Mouse (Mus musculus) monocyte, adult 5-6 weeks (primary cell): ENCODE measurements around the gene Tut1. TPM values are rescaled to one million over a fixed set of nuclear protein-coding genes. Genes with fewer than 3 reads are reported as not detected.

Experiments
- ATAC-seq: fragments of 153-309, 156-312 bp; replicated peaks from 2 replicates; pipeline ENCODE4 v1.8.0; 2017; ENCODE audit warnings: mild to moderate bottlenecking; ENCODE audit not compliant: low TSS enrichment, insufficient number of reproducible peaks, severe bottlenecking, poor library complexity, low FRiP score
- total RNA-seq: library from RNA; stranded (forward); fragments of 200-1000, 200-491, 200-594 nt; gene quantifications from 3 replicates; pipeline ENCODE4 v1.2.3, GENCODE M21; 2017

The Tut1 gene
- total RNA-seq, 1 experiment from 2014 or later = 16.9 TPM

GRCm38 (mm10) chr19:8976535-8976934, 22.9 kb downstream of the Tut1 start:
- peak; percentile 61 for ATAC-seq

DNA sequence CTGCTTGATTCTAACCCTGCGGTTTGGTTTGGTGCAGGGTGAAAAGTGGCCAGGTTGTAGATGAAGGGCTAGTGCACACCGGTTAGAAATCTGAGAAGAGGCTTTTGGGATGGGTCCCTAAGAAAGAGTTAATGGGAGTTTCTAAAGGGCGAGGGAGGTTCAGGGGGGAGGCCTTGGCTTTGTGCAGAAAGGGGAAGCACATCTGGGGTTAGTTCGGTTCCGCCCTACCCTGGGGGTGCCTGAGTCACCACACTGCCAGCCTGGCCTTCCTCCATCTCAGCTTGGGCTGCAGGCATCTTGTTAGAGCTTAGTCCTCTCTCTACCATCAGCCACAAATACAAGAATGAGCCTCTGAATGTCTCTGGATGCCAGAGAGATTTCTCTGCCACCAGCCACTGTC, 27.1 kb downstream of the Tut1 start:
- peak; percentile 62 for ATAC-seq

DNA sequence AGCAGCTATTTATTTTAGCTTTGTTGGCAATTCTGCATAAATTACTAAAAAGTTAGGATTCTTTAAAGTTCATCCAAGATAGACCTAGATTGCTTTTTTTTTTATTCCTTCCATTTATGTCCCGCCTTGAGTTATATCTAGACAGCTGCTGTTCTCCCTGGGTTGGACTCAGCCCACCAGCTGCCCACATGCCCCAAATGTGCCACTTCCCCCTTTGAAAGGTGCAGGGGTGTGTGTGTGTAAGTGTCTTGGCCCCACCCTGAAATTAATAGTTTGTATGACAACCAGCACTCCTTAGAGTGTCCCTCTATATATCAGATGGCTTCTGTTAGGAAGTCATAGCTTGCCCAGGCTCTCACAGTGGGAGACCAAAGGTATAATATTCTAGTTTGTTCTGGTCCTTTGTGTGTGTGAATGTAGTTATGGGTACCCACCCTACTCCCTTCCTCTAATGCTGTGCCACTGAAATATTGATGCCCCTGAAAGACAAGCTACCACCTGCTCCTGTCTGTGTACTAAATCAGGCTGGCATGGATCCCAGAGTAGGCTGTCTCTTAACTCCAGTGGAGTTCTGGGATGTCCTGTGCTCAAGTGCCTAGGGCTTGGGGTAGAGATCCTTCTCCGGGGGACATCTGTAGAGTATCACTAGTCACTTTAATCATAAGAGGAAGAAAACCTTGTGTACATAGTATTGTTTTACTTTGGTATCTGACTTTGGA, 28.0 kb downstream of the Tut1 start:
- ATAC-seq = 0 out of 2 replicates have a peak, but pooled peaks have one; percentile 4

DNA sequence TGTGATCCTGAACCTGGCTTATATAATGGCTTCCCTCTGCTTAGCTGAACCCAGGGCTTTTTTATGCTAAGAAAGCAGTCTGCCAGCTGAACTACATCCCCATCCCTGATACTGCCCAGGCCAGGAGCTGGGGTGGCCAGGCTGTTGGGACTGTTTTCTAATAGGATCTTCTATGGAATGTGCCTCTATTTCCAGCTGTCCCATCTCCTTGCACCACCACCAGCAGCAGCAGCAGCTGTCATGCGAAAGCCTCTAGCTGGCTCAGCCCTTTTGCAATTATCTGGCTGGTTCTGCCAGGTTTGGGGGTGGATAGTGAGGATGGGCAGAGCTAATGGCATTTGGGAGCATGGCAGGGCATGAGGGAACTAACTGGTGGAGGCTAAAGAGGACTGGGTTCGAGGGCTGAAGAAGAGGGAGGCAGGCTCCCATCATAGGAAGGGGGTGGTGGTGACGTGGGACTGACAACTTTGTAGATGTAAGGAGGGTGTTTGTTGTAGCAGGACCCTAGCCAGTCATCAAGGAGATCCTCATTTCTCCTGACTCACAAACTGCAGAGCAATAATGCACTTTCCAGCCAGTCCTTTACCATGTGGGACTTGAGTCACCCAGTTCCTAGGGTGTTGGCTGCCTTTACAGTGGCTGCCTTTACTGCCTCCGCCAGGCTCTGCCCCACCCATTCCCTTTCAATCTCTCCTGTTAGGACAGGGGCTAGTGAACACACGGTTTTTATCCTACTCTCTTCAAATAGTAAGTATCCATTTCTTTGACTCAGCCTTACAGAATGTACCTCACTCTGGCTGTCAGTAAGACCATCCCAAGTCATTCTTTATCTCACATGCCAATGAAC, 28.9 kb downstream of the Tut1 start:
- ATAC-seq = peak; percentile 40

GRCm38 (mm10) chr19:8983150-8983650, 29.6 kb downstream of the Tut1 start:
- ATAC-seq = peak; percentile 61

DNA sequence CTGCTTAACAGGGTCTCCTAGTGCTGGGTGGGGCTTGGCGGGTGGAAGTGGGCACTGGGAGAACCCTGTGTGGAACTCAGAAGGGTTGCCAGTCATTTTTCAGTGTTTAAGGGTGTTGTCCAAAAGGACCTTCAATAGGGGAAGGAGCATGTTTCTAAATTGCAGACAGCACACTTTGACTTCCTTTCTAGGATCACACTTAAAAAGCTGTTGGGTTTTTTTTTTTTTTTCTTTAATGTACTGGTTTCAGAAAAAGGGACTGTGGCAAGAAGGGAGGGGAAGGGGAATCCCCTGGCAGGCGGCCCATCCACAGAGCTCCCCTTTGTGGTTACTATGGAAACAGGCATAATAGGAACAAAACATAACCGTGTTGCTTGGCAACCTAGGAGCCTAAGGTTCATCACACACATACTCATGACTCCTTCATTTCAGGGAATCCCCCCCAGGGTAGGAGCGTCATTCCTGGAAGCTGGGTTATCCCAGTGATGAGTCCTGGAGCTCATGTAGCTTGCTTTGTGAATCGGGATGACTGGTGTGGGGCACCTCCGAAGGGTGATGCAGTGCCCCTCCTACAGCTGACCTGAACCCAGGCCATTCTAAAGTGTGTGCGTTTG, 30.7 kb downstream of the Tut1 start:
- peak; percentile 57 for ATAC-seq

GRCm38 (mm10) chr19:8985891-8986290, 32.2 kb downstream of the Tut1 start:
- ATAC-seq = no peak

DNA sequence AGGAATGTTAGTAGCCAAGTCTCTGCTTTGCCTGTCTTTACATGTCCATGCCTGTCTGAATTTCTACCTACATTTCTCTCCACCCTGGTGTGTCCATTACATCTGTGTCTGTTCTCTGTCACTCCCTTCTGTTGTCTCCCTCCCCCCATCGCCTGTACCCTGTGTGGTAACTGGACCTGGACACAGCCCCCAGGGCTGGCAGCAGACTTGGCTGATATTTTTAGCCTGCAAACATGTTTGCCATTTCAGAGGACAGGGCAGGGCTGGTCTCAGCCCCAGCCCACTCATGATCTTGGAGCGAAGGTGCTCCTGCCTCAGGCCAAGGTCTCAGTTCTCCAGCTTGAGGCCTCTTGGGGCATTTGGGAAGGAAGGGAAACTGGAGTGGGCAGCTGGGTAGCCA, 34.2 kb downstream of the Tut1 start:
- ATAC-seq = no peak

- no peak for ATAC-seq
Observed at GRCm38 (mm10) chr19:8988346-8989065, 34.9 kb downstream of the Tut1 start.

DNA sequence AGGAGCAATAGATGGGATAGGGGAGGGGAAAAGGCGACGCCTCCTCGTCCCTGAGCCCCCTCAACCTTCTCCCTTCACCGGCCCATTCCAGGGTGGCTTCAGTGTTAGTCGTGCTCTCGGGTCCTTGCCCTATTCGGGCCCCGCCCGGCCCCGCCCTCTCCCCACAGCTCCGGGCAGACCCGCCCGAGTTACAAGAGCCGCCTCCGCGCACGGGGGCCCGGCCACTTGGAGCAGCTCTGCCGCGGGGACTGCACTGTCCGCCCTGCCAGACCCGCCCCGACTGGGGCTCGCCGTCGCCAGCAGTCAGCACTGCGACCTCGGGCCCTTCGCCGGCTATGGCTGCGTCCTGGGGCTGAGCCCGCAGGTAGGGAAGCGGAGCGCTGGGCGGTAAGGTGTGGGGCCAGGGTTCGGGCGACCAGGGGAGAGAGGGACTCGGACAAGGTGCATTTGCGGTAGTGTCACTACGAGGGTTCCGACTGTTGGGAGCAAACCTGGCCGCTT, 35.5 kb downstream of the Tut1 start, which contains the start of gene Ahnak:
Ahnak (plus strand) TSS at position 219 of the 501 bp plus-strand sequence.
- ATAC-seq = no peak

- no peak; the same call in 1 of the 2 replicates for ATAC-seq
Observed at GRCm38 (mm10) chr19:8989567-8990431, 36.2 kb downstream of the Tut1 start.

DNA sequence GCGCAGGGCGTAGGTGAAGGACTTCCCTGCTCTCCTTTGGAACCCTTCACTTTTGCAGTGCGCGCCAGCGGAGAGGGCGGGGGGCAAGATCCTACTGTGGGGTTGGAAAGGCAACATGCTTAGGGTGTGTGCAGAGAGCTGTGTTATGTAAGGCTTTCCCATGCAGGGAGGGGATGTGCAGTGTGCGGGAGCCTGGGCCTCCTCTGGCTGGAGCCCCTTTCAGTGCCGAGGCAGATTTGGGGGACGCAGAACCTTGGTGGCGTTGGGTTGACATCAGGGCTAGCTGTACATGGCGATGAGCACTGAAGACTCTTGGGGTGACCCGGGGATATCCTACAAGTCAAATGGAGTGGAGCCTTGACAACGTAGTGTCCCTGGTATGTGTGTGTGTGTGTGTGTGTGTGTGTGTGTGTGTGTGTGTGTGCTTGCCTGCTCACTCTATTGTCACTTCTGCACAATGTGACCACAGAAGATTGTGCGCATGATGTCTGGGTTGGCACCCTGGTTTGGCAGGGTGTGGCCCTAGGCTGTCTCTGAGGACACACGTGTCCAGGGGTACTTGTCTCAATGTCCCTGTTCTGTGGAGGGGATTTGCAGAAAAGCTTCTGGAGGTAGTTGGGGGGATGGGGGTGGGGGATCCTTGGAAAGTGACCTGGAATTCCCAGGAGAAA, 36.9 kb downstream of the Tut1 start:
- peak; percentile 19; the same call in 1 of the 2 replicates for ATAC-seq

DNA sequence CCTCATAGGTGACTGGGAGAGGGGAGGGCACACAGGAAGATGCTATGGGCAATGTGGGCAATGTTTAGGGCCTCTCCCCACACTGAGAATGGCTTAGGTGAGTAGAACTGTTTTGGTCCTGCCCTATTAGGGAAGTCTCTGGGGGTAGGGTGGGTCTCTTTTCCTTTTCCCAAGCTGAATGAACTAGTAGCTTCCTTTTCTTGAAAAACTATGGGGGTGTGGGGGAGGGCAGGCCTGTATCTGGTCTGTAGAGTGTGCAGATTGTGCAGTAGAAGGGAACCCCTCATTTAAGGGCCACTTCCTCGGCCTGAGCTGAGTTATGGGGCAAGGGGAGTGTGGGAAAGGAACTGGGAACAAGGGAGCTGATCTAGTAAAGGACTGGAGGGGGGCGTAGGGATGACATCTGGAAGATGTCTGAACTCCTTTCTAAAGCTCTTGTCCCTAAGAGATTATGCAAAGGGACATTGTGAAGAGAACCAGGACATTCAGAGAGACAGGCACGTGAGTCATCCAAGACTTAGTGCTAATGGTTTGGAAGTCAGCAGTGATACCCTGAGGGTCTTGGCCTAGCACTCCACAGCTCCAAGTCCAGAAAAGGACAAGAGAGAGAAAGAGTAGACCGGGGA, 37.7 kb downstream of the Tut1 start:
- no peak for ATAC-seq

DNA sequence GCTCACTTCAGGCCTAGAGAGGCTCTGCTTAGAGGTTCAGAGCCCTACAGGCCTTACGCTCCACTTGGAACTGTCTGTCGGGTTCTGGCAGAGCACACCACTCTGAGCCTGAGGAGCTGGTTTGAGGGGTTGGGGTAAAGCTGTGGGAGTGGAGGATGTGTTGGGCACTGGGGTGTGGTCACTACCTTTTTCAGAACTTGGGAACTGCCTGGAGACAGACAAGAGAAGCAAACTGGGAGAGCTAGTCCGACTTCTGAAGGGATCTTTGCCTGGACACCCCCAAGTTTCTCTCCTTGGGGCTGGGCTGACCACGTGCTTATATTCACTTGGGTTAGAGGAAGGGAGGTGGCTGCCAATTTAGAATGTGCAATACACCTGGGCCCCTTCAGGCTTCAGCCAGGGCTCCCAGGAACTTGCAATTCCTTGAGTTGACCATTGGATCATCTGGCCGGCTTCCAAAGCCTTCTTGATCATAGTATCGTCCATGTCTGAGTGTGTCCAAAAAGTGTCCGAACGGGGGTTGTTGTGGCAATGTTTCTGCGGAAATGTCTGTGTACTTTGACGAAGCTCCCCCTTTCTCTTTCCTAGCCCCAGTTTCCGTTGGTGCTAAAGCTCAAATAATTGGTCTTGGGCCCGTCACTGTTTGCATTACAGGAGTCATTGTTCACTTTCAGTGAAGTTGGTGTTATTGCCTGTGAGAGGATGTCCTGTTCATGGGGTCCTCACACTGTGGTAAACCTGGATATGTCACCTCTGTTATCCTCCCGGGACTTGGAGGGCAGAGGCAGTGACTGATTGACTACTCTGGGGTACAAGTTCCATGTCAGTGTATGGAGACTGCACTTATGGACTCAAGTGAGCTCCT, 38.5 kb downstream of the Tut1 start:
- no peak for ATAC-seq

GRCm38 (mm10) chr19:8992769-8993624, 39.4 kb downstream of the Tut1 start:
- peak; percentile 33 for ATAC-seq
